Mouse (Mus musculus) left cerebral cortex, postnatal 36 days (tissue): ENCODE data around the gene Sh2d7. TPM values are rescaled to one million over a fixed set of nuclear protein-coding genes. Genes with fewer than 3 reads are reported as not detected.
"Not testable (repeated sequence)": the region's sequence is repeated elsewhere in the genome, so short reads cannot be mapped to it uniquely, and the experiment has no call there.

Experiments
- DNase-seq, 2 experiments: peaks; one replicate each; pipeline ENCODE4 v3.0.0; 2021 to 2022; ENCODE audit warnings: low spot score in 2 of 2, mixed read lengths in 1 of 2
- intact Hi-C: fragments of 180-260 bp; cut with DNase I; formaldehyde crosslinking; loops from one replicate; pipeline ENCODE4 v1.15.1; 2025
- total RNA-seq, 2 experiments: library from RNA; stranded (reverse); gene quantifications; 2 replicates each; pipeline ENCODE4 v1.2.3; 2021

The Sh2d7 gene
- total RNA-seq, 2 experiments from 2014 or later = not detected

DNA sequence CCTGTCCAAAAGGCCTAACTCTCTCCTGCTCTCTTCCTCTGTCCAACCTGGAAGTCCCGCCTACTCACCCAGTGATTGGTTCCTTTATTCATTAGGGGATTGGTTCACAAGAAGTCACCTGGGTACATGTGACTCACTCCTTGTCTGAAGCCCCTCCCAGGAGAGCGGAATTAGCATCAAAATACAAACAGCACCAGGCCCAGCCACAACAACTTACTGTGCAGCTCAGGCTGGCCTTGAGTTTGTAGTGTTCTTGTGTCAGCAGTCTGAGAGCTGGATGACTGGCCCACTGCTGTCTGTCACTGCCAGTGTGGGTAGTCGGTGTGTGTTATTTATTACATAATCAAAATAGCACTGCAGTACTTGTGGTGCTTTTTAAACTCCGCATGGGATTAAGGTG lies 54.9 kb downstream of the Sh2d7 start:
- intact Hi-C loops, DNase-seq: not testable (repeated sequence)

Other genes with a start within 250 kb of the Sh2d7 start
- 100 to 1,000 TPM; 189 to 204 TPM for gene Dmxl2, start 37.4 kb upstream of the Sh2d7 start, total RNA-seq
- gene Cib2, start 21.2 kb downstream of the Sh2d7 start, total RNA-seq = 10 to 100 TPM; 19.3 to 22.8 TPM
- 100 to 1,000 TPM; 181 to 197 TPM for gene Idh3a, start 47.4 kb downstream of the Sh2d7 start, total RNA-seq
- 100 to 1,000 TPM; 121 to 139 TPM for gene Acsbg1, start 122.9 kb downstream of the Sh2d7 start, total RNA-seq
- gene Dnaja4, start 159.9 kb downstream of the Sh2d7 start, total RNA-seq = 10 to 100 TPM; 38.8 to 42.9 TPM
- 10 to 100 TPM; 51.8 to 52.7 TPM for gene Wdr61, start 195.5 kb downstream of the Sh2d7 start, total RNA-seq
- gene Crabp1, start 225.8 kb downstream of the Sh2d7 start, total RNA-seq = 1 to 10 TPM; 1.8 to 2.6 TPM